Mouse (Mus musculus): ENCODE data around the gene Rbm43. TPM values are rescaled to one million over a fixed set of nuclear protein-coding genes. Genes with fewer than 3 reads are reported as not detected.

The Rbm43 gene
- 1 to 10 TPM; 5.6 to 6.6 TPM for total RNA-seq (2021)
- long read RNA-seq, experiment 1, partial matches to known transcripts = 0 of 5 reads
- long read RNA-seq, experiment 1, other reads (novel, unspliced or antisense) = 3 of 5 reads
- long read RNA-seq, experiment 2, transcript Rbm43-201 (5 exons, 2,057 nt) = major isoform, 7 of 11 reads
- long read RNA-seq, experiment 2, partial matches to known transcripts = 0 of 11 reads
- long read RNA-seq, experiment 2, other reads (novel, unspliced or antisense) = 2 of 11 reads

GRCm38 (mm10) chr2:51934574-51935334 is at the start of gene Rbm43:
Rbm43 (minus strand) TSS chr2:51935163.
- DNase-seq (ENCODE audit: low spot score in 2 of 2) = peak; percentile 60 to 79

DNA sequence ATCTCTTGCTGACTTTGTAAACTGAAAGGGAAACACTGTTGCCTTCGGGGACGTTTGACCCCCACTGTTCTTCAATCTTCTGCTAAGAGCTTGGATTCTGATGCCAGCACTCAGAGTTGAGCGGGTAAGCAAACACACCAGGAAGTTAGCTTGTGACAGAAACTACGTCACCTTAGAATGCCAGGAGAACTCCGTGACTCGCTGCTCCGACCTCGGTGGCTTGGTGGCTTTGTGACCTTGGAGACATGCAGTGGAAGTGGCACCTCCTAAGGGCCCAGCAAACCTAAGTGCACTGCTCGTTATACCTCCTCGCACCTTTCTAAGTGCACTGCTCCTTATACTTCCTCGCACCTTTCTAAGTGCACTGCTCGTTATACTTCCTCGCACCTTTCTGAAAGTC is 47.3 kb upstream of the Rbm43 start:
- DNase-seq (ENCODE audit: low spot score in 2 of 2) = no peak

- DNase-seq (ENCODE audit: low spot score in 2 of 2) = peak in 1 of 2 experiments; percentile 25
These were observed 46.7 kb upstream of the Rbm43 start for GRCm38 (mm10) chr2:51981630-51982029.

DNA sequence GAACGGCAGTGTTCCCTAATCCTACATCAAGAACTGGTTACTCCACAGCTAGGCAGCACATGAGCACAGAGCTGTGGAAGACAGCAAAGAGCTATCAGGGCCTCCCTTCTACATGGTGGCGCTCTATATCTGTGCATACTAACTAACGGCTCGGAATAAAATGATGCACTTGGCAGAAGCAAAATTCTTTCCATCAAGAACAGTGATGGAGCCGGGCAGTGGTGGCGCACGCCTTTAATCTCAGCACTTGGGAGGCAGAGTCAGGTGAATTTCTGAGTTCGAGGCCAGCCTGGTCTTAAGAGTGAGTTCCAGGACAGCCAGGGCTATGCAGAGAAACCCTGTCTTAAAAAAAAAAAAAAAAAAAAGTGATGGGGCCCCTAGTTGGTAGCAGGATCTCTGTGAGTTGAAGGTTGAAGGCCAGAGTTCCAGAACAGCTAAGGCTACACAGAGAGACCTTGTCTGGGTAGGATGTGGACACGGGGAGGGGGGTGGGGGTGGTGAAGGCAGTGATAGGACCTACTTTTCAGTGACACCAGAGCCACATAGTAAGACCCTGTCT is 38.5 kb upstream of the Rbm43 start, which contains the start of gene Nmi:
Gene Nmi (minus strand): TSS at position 85 of the 559 bp plus-strand sequence.
- no peak for DNase-seq (ENCODE audit: low spot score in 2 of 2)

DNA sequence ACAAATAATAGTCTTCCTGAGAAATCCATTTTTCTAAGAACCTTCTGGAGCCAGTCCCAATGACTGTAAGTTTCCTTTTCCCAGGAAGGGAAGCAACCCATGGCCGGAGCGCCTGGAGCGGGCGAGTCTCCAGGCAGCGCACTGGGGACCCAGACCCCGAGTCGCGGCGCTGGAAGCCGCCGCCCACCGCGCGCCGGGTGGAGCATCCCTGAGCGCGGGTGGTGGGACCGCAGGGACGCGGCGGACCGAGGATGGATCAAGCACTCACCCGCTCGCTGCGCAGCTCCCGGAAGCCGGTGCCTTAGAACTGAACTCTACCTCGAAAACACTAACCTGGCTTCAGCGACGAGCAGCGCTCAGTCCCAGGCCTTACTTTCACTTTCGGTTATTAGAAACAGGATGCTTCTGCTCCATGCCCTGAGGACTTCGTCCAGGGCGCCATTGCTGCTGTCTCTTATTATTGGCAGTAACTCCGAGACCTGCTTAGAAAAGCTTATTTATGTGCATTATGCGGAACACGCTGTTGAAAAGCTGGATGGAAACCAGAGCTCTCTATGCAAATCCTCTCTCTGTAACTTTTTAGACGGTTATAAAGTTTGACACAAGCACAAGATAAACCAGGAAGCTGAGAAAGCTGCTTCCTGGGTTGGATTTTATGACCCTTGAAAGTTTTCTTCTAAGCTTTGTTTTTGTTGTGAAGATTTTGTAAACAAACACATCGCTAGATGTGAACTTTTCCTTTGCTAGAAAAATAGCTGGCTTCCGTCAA is 37.9 kb upstream of the Rbm43 start:
- peak; percentile 42 to 61 for DNase-seq (ENCODE audit: low spot score in 2 of 2)

- peak in 1 of 2 experiments; percentile 22 for DNase-seq (ENCODE audit: low spot score in 2 of 2)
These were observed 37.2 kb upstream of the Rbm43 start for GRCm38 (mm10) chr2:51972142-51972541.

- no peak for DNase-seq (ENCODE audit: low spot score in 2 of 2)
These were observed 35.9 kb upstream of the Rbm43 start for GRCm38 (mm10) chr2:51970897-51971296.

DNA sequence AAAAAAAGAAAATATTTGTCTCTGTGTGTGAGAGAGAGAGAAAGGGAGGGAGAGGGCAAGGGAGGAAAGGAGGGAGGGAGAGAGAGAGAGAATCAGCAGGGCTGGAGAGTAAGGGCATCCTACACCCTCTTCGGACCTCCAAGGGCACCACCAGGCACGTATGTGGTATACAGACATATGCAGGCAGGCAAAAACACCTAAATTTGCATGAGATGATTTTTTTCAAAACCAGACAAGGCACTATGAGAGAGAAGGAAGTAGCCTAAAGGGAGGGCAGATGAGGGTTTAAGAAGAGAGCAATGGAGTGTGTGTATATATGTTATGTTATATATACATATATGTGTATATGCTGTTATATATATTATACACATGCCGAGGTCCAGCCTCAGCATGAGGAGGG is 32.3 kb upstream of the Rbm43 start:
- DNase-seq (ENCODE audit: low spot score in 2 of 2) = no peak

DNA sequence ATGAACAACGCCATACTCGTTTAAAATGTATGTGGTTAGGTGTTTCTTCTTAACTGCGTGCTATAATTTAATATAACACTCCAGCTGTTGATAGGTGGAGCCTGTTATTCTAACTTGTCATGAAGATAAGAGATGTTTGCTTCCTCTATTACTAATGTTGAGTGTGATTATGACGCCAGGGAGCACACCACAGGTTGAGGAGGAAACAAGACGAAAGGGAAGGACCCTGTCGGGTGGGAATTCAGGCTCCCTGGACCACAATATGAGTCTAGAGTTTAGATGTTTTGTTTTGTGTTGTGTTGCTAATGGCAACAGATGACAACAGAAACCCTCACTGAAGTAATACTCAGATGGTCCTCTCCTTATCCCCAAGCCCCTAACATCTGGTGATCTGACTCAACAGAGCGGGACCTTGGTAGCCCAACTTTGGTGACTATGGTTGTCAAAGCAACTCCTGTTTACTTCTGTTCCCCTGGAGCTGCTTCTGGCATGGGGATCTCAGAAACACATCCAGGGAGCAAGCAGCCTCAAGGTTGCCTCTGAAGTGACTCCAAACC is 18.8 kb upstream of the Rbm43 start:
- DNase-seq (ENCODE audit: low spot score in 2 of 2) = no peak

GRCm38 (mm10) chr2:51950876-51951275 is 15.9 kb upstream of the Rbm43 start:
- DNase-seq (ENCODE audit: low spot score in 2 of 2) = no peak

- DNase-seq (ENCODE audit: low spot score in 2 of 2) = no peak
These were observed 13.3 kb upstream of the Rbm43 start for GRCm38 (mm10) chr2:51948105-51948830.

- DNase-seq (ENCODE audit: low spot score in 2 of 2) = no peak
These were observed 10.8 kb upstream of the Rbm43 start for GRCm38 (mm10) chr2:51945812-51946211.

GRCm38 (mm10) chr2:51941832-51942231 is 6.9 kb upstream of the Rbm43 start:
- DNase-seq (ENCODE audit: low spot score in 2 of 2) = no peak

DNA sequence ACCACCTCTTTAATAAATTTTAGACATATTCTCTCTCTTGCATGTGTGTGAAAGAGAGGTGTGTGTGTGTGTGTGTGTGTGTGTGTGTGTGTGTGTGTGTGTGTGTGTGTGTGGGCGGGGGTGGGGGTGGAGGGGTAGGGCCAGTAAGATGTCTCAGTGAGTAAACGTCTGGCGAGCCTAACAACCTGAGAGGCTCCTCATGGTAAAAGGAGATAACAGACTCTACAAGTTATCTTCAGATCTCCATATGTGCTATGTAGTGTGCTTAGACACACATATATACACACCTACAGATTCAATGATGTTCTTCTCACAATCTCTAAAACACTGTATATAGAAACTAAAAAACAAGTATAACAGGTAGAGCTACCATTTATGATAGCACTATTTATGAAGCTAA is 3.8 kb upstream of the Rbm43 start:
- no peak for DNase-seq (ENCODE audit: low spot score in 2 of 2)

DNA sequence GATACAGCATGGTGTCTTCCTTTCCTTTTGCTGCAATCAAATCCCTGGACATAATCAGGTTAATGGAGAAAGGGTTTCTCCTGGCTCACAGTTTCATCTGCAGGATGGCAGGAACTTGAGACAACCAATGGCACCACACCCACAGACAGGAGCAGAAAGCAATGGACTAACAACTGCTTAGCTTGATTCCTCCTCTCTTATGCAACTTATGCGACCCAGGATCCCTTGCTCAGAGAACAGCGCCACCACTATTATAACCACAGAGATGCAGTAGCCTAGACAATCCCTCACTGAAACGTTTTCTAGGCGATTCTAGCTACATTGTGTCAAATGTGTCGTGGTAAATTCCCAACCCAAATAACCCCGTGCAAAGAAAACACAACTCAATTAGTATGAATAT is 2.0 kb upstream of the Rbm43 start:
- DNase-seq (ENCODE audit: low spot score in 2 of 2) = no peak

GRCm38 (mm10) chr2:51936585-51936984 is 1.6 kb upstream of the Rbm43 start:
- no peak for DNase-seq (ENCODE audit: low spot score in 2 of 2)

DNA sequence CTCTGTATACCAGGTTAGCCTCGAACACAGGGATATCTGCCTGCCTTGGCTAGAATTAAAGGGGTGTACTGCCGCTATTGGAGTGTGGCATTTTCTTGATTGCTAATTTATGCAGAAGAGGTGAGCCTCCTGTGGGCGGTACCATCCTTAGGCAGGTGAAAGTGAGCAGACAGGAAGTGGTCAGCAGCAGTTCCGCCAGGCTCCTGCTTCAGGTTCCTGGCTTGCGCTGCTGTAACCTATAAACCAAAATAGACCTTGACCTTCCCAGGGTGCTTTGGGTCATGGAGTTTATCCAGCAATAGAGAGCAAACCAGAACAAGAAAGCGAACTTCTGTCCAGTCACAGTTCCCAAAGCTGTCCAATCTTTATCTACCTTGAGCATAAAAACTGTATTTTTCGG is 958 bp upstream of the Rbm43 start:
- DNase-seq (ENCODE audit: low spot score in 2 of 2) = no peak

DNA sequence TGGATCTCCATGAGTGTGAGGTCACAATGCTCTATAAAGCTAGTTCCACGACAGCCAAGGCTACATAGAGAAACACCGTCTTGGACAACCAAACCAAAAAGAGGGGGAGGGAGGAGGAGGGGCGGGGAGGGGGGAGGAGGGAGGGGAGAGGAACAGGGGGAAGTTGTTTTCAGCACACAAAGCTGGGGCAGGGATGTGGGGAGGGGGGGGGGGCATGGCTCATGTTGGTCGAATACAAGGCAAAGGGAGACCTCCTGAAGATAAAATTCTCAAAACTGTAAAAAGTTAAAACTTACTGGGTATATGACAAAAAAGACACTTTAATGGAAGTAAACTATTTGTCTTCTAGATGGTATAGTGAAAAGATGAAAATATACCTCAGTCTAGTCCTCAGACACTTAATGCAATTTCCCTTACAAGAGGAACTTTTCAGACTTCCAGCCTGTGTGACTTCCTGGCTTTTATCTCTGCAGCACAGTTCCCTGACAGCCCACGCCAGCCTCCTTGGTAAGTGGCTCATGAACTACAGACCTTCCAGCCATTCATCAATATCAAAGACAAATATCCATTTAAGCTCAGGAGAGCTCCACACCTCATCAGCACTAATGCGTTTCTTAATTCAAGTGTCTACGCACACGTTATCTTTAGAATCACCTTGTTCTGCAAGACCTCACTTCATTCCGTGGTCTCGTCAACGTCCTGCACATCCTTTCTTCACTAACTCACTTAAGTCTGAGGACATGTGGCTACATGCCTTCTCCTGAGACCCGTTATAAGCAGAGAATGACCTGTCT is 1.4 kb downstream of the Rbm43 start:
- DNase-seq (ENCODE audit: low spot score in 2 of 2) = no peak

DNA sequence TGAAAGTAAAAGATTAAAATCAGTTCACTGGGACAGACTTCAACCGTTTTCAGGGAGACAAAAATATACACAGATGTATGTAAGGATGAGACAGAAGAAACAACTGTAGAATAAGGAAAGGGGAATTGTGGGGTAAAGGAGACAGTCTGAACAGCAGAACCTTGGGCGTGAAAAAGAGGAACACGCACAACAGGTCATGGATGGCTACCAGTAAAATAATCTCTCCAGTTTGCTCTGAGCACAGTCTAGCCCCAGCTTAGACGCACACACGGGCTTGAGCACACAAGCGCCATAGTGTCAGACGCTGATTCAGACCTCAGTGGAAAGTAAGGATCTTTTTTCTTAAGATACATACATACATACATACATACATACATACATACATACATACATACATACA is 3.7 kb downstream of the Rbm43 start:
- no peak for DNase-seq (ENCODE audit: low spot score in 2 of 2)

All from gastrocnemius, postnatal 4 days (tissue).